Mouse (Mus musculus) bone marrow macrophage, adult 2 months (primary cell): Measurements from ENCODE around the gene Lrrc75b.

ENCODE experiments used
- CTCF ChIP-seq: IDR thresholded peaks from 2 replicates; pipeline ENCODE4 v1.5.1; 2012; ENCODE audit warnings: low read depth, mild to moderate bottlenecking, low read length, moderate library complexity
- POLR2A ChIP-seq: IDR thresholded peaks from 2 replicates; pipeline ENCODE4 v1.6.1; 2012; ENCODE audit warnings: mild to moderate bottlenecking, low read depth, low read length, borderline replicate concordance

GRCm38 (mm10) chr10:75530322-75530721, 29.8 kb downstream of the Lrrc75b start:
- TF ChIP-seq CTCF (no peak), POLR2A (no peak)
